Mouse (Mus musculus) myocyte (in vitro differentiated cells): ENCODE measurements around the gene BC028528. TPM values are rescaled to one million over a fixed set of nuclear protein-coding genes. Genes with fewer than 3 reads are reported as not detected.

ENCODE experiments used
- H3K27me3 ChIP-seq: one replicate; pipeline ENCODE4 v1.6.1; 2011; ENCODE audit not compliant: control insufficient read depth, insufficient read depth, insufficient read length
- H3K36me3 ChIP-seq: one replicate; pipeline ENCODE4 v1.6.1; 2011; ENCODE audit not compliant: control insufficient read depth, insufficient read depth
- H3K4me2 ChIP-seq: one replicate; pipeline ENCODE4 v1.6.1; 2011; ENCODE audit warnings: low read depth, control low read depth
- H3K4me3 ChIP-seq: one replicate; pipeline ENCODE4 v1.5.1; 2011; ENCODE audit warnings: mild to moderate bottlenecking, control low read depth, moderate library complexity
- H3K79me2 ChIP-seq: one replicate; pipeline ENCODE4 v1.6.1; 2011; ENCODE audit not compliant: control insufficient read depth, insufficient read depth
- H3ac ChIP-seq: one replicate; pipeline ENCODE4 v1.6.1; 2011; ENCODE audit not compliant: control insufficient read depth, insufficient read length
- CEBPB ChIP-seq: IDR thresholded peaks from 2 replicates; pipeline ENCODE4 v1.6.1; 2011; ENCODE audit warnings: mild to moderate bottlenecking, moderate library complexity; ENCODE audit not compliant: poor library complexity, insufficient read depth, severe bottlenecking
- E2F4 ChIP-seq: IDR thresholded peaks from one replicate; pipeline ENCODE4 v1.6.1; 2011; ENCODE audit warnings: mild to moderate bottlenecking, control low read depth, moderate library complexity; ENCODE audit not compliant: insufficient read depth
- MAX ChIP-seq: IDR thresholded peaks from one replicate; pipeline ENCODE4 v1.6.1; 2011; ENCODE audit warnings: low read depth, mild to moderate bottlenecking, control low read depth
- MYOD1 ChIP-seq, 3 experiments: IDR thresholded peaks; one replicate each; pipeline ENCODE4 v1.6.1; 2011; ENCODE audit warnings: control low read depth in 2 of 3, low read depth in 2 of 3, mild to moderate bottlenecking in 2 of 3, moderate library complexity in 1 of 3; ENCODE audit not compliant: insufficient read length in 2 of 3, control insufficient read depth in 1 of 3
- MYOG ChIP-seq, 3 experiments: IDR thresholded peaks; one replicate each; pipeline ENCODE4 v1.6.1; 2011; ENCODE audit warnings: control low read depth in 2 of 3, low read depth in 2 of 3, mild to moderate bottlenecking in 2 of 3; ENCODE audit not compliant: insufficient read length in 2 of 3, control insufficient read depth in 1 of 3, insufficient read depth in 1 of 3
- POLR2A ChIP-seq: IDR thresholded peaks from one replicate; pipeline ENCODE4 v1.6.1; 2011; ENCODE audit warnings: low read depth, mild to moderate bottlenecking, control low read depth, moderate library complexity; ENCODE audit not compliant: insufficient read length
- POLR2AphosphoS2 ChIP-seq: IDR thresholded peaks from one replicate; pipeline ENCODE4 v1.6.1; 2011; ENCODE audit warnings: low read depth, control low read depth; ENCODE audit not compliant: insufficient read length
- REST ChIP-seq: IDR thresholded peaks from one replicate; pipeline ENCODE4 v1.6.1; 2011; ENCODE audit warnings: mild to moderate bottlenecking, control low read depth, moderate library complexity; ENCODE audit not compliant: insufficient read depth, insufficient read length
- SRF ChIP-seq: IDR thresholded peaks from one replicate; pipeline ENCODE4 v1.6.1; 2011; ENCODE audit warnings: low read depth; ENCODE audit not compliant: control insufficient read depth, insufficient read length
- TCF12 ChIP-seq: IDR thresholded peaks from one replicate; pipeline ENCODE4 v1.6.1; 2011; ENCODE audit warnings: mild to moderate bottlenecking, control low read depth; ENCODE audit not compliant: poor library complexity, insufficient read depth, severe bottlenecking
- TCF3 ChIP-seq: IDR thresholded peaks from one replicate; pipeline ENCODE4 v1.6.1; 2011; ENCODE audit warnings: low read depth, control low read depth; ENCODE audit not compliant: insufficient read length
- USF1 ChIP-seq: IDR thresholded peaks from one replicate; pipeline ENCODE4 v1.6.1; 2011; ENCODE audit warnings: low read depth, mild to moderate bottlenecking, control low read depth, moderate library complexity
- polyA plus RNA-seq: library from polyadenylated mRNA; unstranded; fragments of >200 nt; fragmentation: generic; extraction: Trizol; gene quantifications from one replicate; pipeline ENCODE4 v1.2.1, GENCODE M21; 2012; ENCODE audit warnings: missing spikeins

The BC028528 gene
- 11.3 TPM for polyA plus RNA-seq

DNA sequence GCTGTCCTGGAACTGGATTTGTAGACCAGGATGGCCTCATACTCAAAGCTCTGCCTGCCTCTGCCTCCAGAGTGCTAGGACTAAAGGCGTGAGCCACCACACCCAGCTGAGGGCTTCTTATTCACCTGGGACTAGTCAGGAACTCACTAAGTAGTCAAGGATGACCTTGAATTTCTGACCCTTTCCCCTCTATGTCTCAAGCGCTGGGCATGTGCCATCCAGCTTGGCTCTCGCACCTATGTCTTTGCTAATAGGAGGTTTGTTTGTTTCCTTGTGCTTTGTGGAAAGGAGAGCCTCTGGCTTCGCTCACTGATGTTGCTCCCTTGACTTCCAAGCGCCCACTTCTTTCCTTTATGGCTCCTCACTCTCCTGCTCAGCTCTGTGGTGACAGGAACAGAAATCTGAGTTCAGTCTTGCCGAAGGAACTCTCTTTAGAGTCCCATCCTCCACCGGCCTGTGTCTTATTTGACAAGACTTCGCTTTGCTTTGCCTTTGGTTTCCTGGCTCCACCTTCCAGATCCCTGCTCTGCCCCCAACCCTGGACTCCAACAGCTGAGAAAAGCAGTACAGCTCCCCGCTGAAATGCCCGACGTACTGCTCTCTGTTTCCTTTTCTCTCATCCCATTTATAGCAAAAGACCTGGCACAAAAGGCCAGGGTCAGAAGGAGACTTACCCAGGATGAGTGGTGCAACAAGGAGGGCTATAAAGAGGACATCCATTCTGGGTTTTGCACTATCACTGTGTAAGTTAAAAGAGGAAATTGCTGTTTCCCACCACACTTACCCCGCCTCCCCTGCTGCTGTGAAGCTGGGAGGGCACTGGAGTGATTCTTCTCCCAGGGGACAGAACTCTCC, at the start of gene BC028528:
BC028528 (minus strand) TSS at position 795 of the 855 bp plus-strand sequence.
- peak within 1 kb of the TSS; percentile 91 for H3K4me2 ChIP-seq
- no peak within 1 kb of the TSS for H3ac ChIP-seq
- H3K27me3 ChIP-seq, result no peaks in the 10 kb centered on the region
- H3K4me3 ChIP-seq, result peak within 1 kb of the TSS; percentile 81
- peaks cover 4% of the 10 kb centered on the region for H3K36me3 ChIP-seq
- TF ChIP-seq POLR2A, result no peak
- TF ChIP-seq MYOG (IDR thresholded peaks at IDR 0.05; ENCODE audit: control insufficient read depth in 1 of 3, insufficient read depth in 1 of 3, insufficient read length in 2 of 3, low read depth in 2 of 3), result no peak
- TF ChIP-seq TCF3, result no peak
- TF ChIP-seq TCF12, result no peak
- no peak for TF ChIP-seq CEBPB
- TF ChIP-seq MYOD1 (IDR thresholded peaks at IDR 0.05; ENCODE audit: control insufficient read depth in 1 of 3, insufficient read length in 2 of 3, low read depth in 2 of 3), result no peak
- no peak for TF ChIP-seq SRF
- no peak for TF ChIP-seq USF1
- no peak for TF ChIP-seq POLR2AphosphoS2
- TF ChIP-seq MAX, result no peak
- H3K79me2 ChIP-seq, result peaks cover 14% of the 10 kb centered on the region

- peaks cover 39% of the 10 kb centered on the region for H3K79me2 ChIP-seq
Measured at GRCm38 (mm10) chr3:95938835-95939234, 47.0 kb upstream of the BC028528 start.

GRCm38 (mm10) chr3:95938217-95938616, 46.4 kb upstream of the BC028528 start:
- peaks cover 45% of the 10 kb centered on the region for H3K79me2 ChIP-seq
- TF ChIP-seq TCF12 (no peak), USF1 (no peak), POLR2AphosphoS2 (no peak), MAX (no peak), POLR2A (no peak), E2F4 (no peak), REST (no peak), SRF (no peak), CEBPB (no peak), MYOG (IDR thresholded peaks at IDR 0.05; ENCODE audit: control insufficient read depth in 1 of 3, insufficient read depth in 1 of 3, insufficient read length in 2 of 3, low read depth in 2 of 3) (no peak), TCF3 (no peak), MYOD1 (IDR thresholded peaks at IDR 0.05; ENCODE audit: control insufficient read depth in 1 of 3, insufficient read length in 2 of 3, low read depth in 2 of 3) (no peak)
- no peak overlapping the region for H3ac ChIP-seq
- peaks cover 49% of the 10 kb centered on the region for H3K36me3 ChIP-seq
- no peak overlapping the region for H3K4me3 ChIP-seq
- H3K27me3 ChIP-seq, result no peaks in the 10 kb centered on the region
- H3K4me2 ChIP-seq, result no peak overlapping the region

More at GRCm38 (mm10) chr3:95938835-95939234, 47.0 kb upstream of the BC028528 start:
- no peak overlapping the region for H3K4me2 ChIP-seq
- H3ac ChIP-seq, result no peak overlapping the region
- H3K4me3 ChIP-seq, result no peak overlapping the region
- no peak for TF ChIP-seq SRF
- TF ChIP-seq REST, result no peak
- no peak for TF ChIP-seq E2F4
- TF ChIP-seq USF1, result no peak
- no peak for TF ChIP-seq MAX
- H3K27me3 ChIP-seq, result no peaks in the 10 kb centered on the region
- peaks cover 49% of the 10 kb centered on the region for H3K36me3 ChIP-seq

DNA sequence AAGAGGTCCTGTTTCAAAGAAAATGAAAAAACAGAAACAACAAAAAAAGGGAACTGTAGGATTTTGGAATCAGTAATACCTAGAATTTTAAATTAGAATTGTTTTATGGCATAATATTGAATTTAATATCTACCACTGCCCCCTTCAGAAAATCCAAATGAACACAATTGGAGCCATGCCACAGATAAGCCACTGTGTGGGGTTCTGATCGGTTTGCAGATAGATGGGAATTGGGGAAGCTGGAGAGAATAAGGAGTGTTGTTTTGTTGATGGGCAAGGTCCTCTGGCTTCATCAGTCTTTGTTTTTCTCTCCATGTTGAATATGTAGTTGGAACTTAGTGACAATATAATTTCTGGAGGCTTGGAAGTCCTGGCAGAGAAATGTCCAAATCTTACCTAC, 42.6 kb upstream of the BC028528 start:
- Histone ChIP-seq H3K79me2 (peaks cover 52% of the 10 kb centered on the region), H3ac (no peak overlapping the region), H3K4me3 (no peak overlapping the region), H3K27me3 (no peaks in the 10 kb centered on the region), H3K4me2 (no peak overlapping the region), H3K36me3 (peaks cover 31% of the 10 kb centered on the region)
- no peak for TF ChIP-seq REST
- no peak for TF ChIP-seq TCF12
- TF ChIP-seq E2F4, result no peak

DNA sequence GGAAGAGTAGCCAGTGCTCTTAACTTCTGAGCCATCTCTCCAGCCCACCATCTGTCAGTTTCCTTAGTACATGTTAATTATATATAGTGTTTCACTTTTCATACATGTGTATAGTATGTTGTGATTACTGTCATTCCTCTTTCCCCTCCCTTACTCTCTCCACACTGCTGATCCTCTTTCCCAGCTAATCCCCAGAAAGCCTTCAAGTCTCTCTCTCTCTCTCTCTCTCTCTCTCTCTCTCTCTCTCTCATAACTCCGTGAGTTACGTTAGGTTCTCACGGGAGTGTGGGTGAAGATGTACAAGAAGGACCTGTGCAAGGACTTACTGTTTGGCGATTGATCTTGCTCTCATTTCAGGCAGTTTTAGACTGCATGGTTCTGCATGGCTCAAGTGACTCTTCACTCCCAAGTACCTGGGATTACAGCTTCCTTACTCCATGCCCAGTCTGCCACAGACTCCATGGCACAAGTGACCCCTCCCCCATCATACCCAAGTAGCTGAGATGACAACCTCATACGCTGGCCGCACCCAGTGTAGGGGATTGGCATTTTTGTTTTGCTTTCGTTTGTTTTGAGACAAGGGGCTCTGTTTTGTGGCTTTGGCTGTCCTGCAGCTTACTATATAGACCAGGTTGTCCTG, 41.4 kb upstream of the BC028528 start:
- no peak overlapping the region for H3ac ChIP-seq
- no peak overlapping the region for H3K4me2 ChIP-seq
- peaks cover 18% of the 10 kb centered on the region for H3K36me3 ChIP-seq
- TF ChIP-seq SRF (no peak), TCF3 (no peak), MYOD1 (IDR thresholded peaks at IDR 0.05; ENCODE audit: control insufficient read depth in 1 of 3, insufficient read length in 2 of 3, low read depth in 2 of 3) (no peak), REST (no peak), MAX (no peak), POLR2A (no peak), CEBPB (no peak), POLR2AphosphoS2 (no peak), MYOG (IDR thresholded peaks at IDR 0.05; ENCODE audit: control insufficient read depth in 1 of 3, insufficient read depth in 1 of 3, insufficient read length in 2 of 3, low read depth in 2 of 3) (no peak), USF1 (no peak), TCF12 (no peak), E2F4 (no peak)
- no peaks in the 10 kb centered on the region for H3K27me3 ChIP-seq
- H3K4me3 ChIP-seq, result no peak overlapping the region
- H3K79me2 ChIP-seq, result peaks cover 47% of the 10 kb centered on the region
